Mouse (Mus musculus) ovary, adult 10 weeks (tissue): ENCODE results near the gene Notch3. TPM values are rescaled to one million over a fixed set of nuclear protein-coding genes. Genes with fewer than 3 reads are reported as not detected.

Source experiments
- polyA plus RNA-seq: library from polyadenylated mRNA; stranded (reverse); fragments of 350-450 nt; fragmentation: Illumina TruSeq; extraction: RNeasy Lipid Tissue Mini Kit (QIAGEN cat#74804); gene quantifications from one replicate; pipeline ENCODE4 v1.2.3, GENCODE M21; 2014

Notch3 gene
- polyA plus RNA-seq: 1.3 TPM

GRCm38 (mm10) chr17:32166687-32167086, at the start of gene Notch3:
Gene Notch3, minus strand, starts transcription at chr17:32166852.

GRCm38 (mm10) chr17:32188863-32189636, 22.4 kb upstream of the Notch3 start, which contains the start of gene Ephx3:
Gene Ephx3, minus strand, starts transcription at chr17:32189549.

Other genes with a start within 250 kb of the Notch3 start
- 5.2 TPM for gene Rrp1b, start 130.8 kb downstream of the Notch3 start, polyA plus RNA-seq
- gene Hsf2bp, start 130.5 kb downstream of the Notch3 start, polyA plus RNA-seq: 1.5 TPM
- gene Ephx3, start 22.7 kb upstream of the Notch3 start, polyA plus RNA-seq: 0.37 TPM
- gene Brd4, start 117.9 kb upstream of the Notch3 start, polyA plus RNA-seq: 46.2 TPM
- gene Akap8, start 154.4 kb upstream of the Notch3 start, polyA plus RNA-seq: 99.0 TPM
- 15.4 TPM for gene Akap8l, start 183.8 kb upstream of the Notch3 start, polyA plus RNA-seq
- gene Wiz, start 222.6 kb upstream of the Notch3 start, polyA plus RNA-seq: 4.0 TPM
- not detected for gene Rasal3, start 236.7 kb upstream of the Notch3 start, polyA plus RNA-seq